Mouse (Mus musculus) T-helper 17 cell (primary cell): ENCODE results near the gene Stfa3.
"Not testable (repeated sequence)": the region's sequence is repeated elsewhere in the genome, so short reads cannot be mapped to it uniquely, and the experiment has no call there.

Experiments
- in situ Hi-C, 2 experiments: fragments of 300-600 bp; cut with MboI, MseI; formaldehyde crosslinking; loops; 1 replicate in 1 of 2; 2 replicates in 1 of 2; pipeline ENCODE4 v1.15.1; 2025; ENCODE audit warnings: high pct_unique_total_duplicates in 2 of 2

Stfa3 gene

DNA sequence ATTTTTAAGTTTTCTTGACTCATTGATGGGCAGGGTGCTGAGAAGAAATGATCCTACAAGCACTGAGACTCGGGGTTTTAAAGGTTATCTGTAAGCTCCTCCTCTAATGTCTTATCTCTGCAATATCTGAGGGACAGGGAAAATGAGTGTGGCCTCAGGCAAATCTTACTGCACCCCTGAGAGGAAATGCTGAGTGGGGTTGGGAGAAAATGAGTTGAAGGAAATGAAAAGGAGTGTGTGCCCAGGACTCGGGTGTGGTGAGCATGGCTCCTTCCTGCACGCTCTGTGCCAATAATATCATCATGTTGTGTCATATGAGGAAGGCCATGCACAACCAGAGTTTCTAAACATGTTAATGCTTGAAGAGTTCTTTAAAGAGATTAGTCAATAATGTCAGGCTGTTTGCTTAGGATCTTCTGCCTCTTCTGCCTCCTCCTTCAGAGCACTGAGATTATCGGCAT, at the start of gene Stfa3:
Stfa3 (minus strand) TSS at position 51 of the 461 bp plus-strand sequence.
- in situ Hi-C loops: no loop called here

DNA sequence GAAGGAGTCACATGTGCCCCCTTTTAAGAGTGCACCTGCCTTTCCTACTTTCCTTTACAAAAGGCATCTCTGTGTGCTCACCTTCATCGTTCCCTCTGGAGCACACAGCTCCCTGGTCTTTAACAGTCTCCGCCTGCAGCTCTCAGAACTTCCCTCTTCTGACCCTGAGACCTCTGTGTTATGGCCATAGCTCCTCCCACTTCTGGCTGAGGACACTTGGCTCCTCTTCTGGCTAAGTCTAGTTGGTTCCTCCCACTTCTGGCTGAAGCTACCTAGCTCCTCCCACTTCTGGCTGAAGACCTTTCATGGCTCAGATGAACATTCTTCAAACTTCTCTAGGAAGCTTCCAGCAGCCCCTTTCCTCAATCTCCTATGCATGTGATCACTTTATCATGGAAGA, 47.1 kb upstream of the Stfa3 start:
- in situ Hi-C loops: no loop called here

DNA sequence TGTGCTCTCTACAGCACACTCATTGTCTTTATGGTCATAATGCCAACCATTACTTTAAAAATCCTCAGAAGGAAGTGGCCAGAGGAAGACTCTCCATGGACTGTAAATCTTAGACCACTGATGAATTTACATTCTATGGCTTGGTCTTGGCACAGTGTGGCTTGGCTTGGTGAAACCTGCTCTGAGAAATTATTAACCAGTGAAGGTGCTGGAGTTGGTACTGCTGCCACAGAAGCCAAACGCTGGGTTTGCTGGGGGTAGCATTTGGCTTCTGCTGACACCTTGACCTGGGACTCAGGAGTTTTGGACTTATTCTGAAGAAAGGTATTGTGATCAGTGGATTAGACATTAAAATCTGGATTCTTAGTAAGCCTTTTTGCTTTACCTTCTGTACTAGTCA, 37.2 kb upstream of the Stfa3 start:
- in situ Hi-C loops: no loop called here

DNA sequence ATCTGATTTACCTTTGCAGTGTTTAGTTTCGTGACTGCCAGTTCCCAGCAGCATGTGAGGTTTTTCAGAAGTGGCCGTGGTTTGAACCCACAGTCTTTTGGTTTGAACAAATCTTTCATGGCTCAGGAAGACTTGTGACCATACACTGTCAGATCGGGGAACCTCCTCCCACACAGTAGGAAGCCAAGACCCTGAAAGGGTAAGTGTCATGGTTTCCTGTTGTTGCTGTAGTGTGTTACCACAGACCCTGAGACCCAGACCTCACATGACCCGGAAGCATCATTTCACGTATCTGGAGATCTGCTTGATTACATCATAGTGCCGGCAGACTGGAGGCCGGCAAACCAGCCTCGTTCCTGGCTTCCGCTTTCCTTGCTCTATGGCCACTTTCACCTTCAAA, 21.7 kb upstream of the Stfa3 start:
- in situ Hi-C loops: loop anchor here in 1 of 2 experiments (5.0 to 10.0 kb wide), 2 partner anchors 35 to 128 kb away; no protein-coding TSS in a partner anchor

DNA sequence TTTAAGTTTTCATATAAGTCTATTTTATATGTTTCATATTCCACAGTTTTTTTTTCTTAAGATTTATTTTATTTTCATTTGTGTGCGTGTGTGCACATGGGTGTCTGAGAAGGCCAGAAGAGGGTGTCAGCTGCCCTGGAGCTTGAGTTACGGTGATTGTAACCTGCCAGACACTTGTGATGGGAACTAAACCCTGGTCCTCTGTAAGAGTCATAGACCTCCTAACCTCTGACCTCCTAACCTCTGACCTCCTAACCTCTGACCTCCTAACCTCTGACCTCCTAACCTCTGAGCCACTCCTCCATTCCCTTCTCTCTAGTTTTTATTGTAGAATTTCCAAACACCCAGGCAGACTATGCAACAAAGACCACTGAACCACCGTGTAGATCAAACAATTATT, 20.3 kb upstream of the Stfa3 start:
- in situ Hi-C loops: loop anchor here in 1 of 2 experiments (5.0 to 10.0 kb wide), 2 partner anchors 37 to 129 kb away; no protein-coding TSS in a partner anchor

DNA sequence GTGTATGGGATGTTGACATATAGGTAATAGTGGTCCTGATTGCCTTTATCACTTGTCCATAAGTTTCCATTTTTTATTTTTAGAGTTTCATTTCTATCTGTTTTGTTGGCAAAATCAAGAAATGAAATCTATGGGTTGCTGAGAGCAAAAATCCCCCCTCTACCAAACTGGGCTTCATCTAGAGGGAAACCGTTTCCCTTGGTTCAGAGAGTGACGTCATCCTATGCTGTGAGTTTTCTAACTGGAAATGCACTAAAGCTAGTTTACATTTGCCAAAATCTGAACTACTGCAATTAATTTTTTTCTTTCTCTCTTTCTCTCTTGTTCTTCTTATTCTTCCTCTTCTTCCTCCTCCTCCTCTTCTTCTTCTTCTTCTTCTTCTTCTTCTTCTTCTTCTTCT, 19.7 kb upstream of the Stfa3 start:
- in situ Hi-C loops: loop anchor here (5.0 to 10.0 kb wide), 3 partner anchors 37 to 152 kb away; no protein-coding TSS in a partner anchor

DNA sequence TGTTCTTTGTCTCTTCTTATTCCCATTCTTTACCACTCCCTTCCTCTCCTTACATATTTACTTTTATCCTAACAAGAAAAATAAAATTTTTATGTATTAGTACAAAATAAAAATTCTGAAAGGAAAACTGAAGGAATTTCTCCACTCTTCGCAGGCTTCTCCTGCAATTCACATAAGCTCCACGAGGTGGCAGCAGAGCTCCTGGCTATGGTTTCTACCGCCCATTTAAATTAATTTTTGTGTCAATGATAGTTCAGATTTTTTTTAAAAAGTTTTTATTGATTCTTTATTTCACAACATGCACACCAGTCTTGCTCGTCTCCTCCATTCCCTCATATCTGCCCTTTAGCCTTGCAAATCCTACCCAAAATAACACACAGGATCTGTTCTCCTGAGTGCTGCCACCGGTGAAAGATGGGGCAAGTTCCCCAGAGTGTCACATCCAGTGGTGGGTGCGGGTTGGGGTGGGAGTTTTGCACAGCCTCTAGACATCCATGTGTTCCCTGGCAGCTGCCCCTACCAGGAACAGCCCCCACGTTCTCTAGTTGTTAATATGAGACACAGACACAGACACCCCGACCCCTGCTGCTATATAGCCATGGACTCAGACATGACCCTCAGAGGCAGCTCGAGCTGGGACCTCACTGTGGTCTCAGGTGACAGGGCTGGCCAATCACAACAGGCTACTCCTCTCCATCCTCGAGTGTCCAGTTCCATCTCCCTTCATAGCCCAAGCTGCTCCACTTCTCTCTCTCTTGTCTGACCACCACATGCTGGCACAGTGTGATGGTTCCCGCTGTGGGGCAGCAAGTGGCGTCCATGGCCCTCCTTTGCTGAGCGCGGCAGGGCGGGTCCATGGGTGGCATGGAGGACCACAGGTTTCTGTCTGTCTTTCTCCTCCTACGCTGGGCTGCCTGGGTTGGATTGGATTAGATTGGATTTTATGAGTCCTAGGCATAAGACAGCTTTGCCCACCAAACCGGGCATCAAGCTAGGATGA, 18.3 kb upstream of the Stfa3 start:
- in situ Hi-C loops: loop anchor here (5.0 to 10.0 kb wide), 2 partner anchors 131 to 154 kb away; no protein-coding TSS in a partner anchor

DNA sequence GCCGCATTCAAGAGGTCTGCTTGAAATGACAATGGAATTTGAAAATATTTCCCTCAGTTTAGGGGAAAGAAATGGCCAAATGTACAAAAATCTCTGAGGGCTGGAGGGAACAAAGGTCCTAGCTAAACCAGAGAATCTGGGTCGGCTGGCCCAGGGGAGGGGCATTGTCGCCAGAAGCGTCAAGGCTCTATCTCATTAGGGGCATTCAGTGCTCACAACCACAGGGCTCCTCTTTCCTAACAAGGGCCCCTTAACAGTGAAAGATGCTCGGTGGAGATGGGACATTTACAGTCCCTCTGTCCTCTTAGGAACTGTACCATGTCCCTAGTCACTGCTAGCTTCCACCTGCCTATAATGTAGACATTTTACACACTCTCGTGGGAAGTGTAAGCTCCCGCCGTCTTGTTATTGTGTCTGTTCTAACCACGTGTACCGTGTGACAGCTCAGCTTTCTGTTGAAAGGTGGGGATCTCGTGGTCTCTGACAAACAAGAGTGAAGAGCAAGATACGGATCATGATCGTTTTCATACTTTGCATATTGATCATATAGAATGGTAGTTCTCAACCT, 16.0 kb upstream of the Stfa3 start:
- in situ Hi-C loops: loop anchor here (5.0 to 10.0 kb wide), 2 partner anchors 134 to 156 kb away; no protein-coding TSS in a partner anchor

DNA sequence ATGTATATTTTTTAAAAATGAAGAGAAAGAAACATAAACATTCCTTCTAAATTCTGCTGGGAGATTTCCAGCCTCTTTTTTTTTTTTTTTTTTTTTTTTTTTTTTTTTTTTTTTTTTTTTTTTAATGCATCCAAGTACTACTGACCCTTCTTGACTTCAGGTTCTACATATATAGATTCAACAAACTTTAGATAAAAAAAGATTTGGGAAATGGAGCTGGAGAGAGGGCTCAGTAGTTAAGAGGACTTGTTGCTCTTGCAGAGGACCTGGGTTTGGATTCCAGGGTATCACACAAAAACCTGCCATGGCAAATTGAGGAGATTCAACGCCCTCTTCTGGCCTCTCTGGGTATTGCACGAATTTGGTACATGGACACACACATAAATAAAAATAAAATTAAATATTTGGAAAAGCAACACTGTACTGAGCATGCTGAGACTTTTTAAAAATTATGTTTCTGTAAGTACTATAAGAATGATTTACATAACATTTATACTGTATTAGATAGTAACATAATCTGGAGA, 14.8 kb upstream of the Stfa3 start:
- in situ Hi-C loops: loop anchor here (5.0 to 10.0 kb wide), 7 partner anchors 135 to 537 kb away; no protein-coding TSS in a partner anchor

DNA sequence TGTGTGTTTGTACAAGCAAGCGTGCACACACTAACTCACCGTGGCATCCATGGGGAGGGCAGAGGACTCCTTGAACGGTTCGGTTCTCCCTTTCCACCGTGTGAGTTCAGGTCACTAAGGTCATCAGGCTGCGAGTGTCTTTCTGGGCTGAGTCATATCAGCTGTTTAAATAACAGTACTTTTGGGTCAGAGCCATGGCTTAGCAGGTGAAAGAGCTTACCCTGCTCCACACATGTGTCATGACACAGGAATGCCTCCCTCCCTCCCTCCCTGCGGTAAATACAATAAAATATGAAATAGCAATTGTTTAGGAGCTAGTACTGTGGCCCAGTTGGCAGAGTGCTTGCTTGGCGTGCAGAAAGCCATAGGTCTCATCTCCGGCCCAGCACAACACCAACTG, 14.2 kb upstream of the Stfa3 start:
- in situ Hi-C loops: loop anchor here (5.0 to 10.0 kb wide), 5 partner anchors 243 to 538 kb away; no protein-coding TSS in a partner anchor

DNA sequence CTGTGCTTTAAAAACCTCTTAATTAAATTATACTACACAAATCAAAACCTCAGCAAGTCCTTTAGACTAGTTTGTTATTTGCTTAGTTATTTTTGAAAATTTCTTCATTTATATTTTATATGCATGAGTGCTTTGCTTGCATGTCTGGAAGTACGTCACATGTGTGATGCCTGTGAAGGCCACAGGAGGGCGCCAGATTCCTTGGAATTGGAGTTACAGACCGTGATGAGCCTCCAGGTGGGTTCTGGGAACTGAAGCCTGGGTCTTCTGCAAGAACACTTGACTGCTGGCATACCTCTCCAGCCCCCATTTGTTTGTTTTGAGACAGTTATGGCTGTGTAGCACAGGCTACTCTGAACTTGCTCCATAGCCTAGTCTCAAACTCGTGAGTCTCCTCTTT, 13.7 kb upstream of the Stfa3 start:
- in situ Hi-C loops: loop anchor here (5.0 to 10.0 kb wide), 5 partner anchors 243 to 538 kb away; no protein-coding TSS in a partner anchor

DNA sequence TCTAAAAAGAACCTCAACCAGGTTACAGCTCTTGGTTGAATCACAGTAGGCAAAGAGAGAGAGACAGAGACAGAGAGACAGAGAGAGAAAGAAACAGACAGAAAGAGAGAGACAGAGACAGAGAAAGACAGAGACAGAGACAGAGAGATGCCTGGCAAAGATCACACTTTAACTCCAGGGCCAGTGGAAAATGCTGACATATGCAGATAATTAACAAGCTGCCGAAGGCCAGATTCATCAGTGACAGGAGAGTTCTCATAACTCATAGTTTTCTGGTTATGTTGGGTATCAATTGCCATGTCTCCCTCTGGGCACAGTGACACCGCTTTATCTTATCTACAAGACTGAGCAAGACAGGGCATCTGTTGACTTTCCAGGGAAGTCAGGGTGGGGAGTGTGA, 12.7 kb upstream of the Stfa3 start:
- in situ Hi-C loops: loop anchor here (5.0 to 10.0 kb wide), 5 partner anchors 244 to 539 kb away; no protein-coding TSS in a partner anchor

DNA sequence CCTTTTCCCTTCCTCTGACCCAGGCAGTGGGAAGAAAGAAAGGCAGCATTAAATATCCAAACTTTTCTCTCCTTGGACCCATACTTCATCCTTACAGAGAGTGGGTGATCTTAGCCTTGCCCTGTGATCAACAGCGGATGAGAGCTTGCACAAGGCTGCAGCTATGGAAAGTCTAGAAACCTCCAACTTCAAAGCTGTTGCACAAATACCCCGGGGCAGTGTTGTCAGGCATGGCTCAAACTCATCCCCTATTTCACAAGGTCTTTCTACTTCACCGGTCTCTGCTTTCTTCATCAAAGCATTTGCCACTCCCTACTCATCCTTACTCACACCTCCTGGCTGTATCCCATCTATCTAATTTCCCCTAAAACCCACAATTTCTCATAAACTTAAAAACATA, 10.2 kb upstream of the Stfa3 start:
- in situ Hi-C loops: loop anchor here (5.0 to 10.0 kb wide), 5 partner anchors 247 to 542 kb away; no protein-coding TSS in a partner anchor

DNA sequence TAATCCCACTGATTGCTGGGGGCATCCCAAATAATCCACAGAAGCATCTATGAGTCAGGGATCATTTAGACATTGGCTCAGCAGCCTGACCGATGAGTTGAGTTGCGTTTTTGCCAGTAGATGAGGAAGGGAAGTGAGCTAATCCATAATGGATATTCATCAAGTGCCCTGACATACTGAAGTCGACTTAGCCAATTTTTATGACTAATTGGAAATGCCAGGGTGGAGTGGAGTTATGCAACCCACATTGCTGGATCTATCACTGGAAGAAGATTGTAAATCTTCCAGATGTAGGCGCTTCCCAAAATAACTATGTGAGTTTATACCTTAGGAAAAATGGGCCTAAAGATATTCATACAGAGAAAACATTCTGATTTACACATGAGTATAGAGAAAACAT, 8.9 kb upstream of the Stfa3 start:
- in situ Hi-C loops: loop anchor here in 1 of 2 experiments (10.0 kb wide), 1 partner anchor 541 kb away; no protein-coding TSS in a partner anchor

DNA sequence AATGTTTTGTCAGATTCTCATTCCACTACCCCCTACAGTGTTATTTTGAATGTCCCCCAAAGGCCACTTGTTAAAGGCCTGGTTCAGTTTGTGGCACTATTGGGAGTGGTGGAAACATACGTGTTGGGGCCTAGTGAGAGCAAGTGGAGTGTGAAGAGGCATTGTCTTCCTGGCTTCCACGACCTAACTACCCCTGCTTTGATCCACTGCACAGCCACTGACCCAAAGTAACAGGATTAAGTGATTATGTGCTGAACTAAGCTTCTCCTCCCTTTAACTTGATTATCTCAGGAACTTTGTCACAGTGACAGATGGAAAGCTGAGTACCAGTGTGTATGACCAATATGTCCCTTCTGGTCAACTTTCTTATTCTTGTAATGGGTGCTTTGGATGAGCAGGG, 5.2 kb upstream of the Stfa3 start:
- in situ Hi-C loops: loop anchor here in 1 of 2 experiments (10.0 kb wide), 1 partner anchor 544 kb away; no protein-coding TSS in a partner anchor

DNA sequence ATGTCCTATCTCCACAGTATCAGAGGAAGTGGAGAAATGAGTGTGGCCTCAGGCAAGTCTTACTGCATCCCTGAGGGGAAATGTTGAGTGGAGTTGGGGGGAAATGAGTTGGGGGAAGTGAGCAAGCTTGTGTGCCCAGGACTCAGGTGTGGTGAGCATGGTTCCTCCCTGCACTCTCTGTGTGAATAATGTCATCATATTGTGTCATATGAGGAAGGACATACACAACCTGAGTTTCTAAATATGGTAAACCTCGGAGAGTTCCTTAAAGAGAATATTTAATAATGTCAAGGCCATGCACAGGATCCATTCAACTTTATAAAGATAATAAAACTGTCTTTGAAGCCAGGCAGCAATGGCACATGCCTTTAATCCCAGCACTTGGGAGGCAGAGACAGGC, 34.2 kb downstream of the Stfa3 start:
- in situ Hi-C loops: not testable (repeated sequence)

DNA sequence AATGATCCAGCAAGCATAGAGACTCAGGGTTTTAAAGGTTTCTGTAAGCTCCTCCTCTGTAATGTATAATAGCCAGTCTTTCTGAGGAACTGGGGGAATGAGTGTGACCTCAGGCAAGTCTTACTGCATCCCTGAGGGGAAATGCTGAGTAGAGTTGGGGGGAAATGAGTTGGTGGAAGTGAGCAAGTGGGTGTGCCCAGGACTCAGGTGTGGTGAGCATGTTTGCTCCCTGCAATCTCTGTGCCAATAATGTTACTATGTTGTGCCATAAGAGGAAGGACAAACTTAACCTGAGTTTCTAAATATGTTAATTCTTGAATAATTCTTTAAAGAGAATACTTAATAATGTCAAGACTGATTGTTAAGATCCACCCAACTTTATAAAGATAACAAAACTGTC, 46.8 kb downstream of the Stfa3 start, which contains the start of gene Stfa2:
Stfa2 (minus strand) TSS at position 101 of the 400 bp plus-strand sequence.
- in situ Hi-C loops: no loop called here
